In the genomic region with DNA sequence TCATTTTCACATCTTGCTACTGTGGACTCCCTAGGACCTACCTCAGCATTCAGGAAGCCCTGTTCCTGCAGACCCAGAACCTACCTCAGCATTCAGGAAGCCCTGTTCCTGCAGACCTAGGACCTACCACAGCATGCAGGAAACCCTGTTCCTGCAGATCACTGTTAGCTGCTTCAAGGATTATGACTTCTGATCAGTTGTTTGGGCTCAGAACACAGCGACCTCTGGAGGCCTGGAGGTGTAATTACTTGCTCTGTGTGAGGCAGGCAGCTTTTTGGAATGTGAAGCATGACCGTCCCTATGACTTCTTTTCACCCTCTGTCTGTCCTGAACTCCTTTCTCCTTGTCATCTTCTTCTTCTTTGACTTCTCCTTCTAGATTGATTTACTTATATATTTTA, we compare ENCODE assay signal across 9 mouse cellular contexts. TPM values are rescaled to one million over a fixed set of nuclear protein-coding genes. Genes with fewer than 3 reads are reported as not detected.
DNase-seq lines count a peak whose midpoint lies in the region; ATAC-seq and TF ChIP-seq lines count a peak whose summit lies in the region.
"Had no signal": no experiment of that assay in that cellular context is flagged by ENCODE, and none has a peak within 500 bp of the region (broad histone marks: within the 10 kb centered on the region; RNA-seq: fewer than 3 reads in every experiment).

No protein-coding gene starts in this region.

- H3K4me3 ChIP-seq in lung, adult 2 months (replicated peaks; ENCODE audit: extremely low read depth, low read depth, low read length): no peak overlapping the region
- H3K4me3 ChIP-seq: limb, embryonic 12.5 days had no signal

- TF ChIP-seq CTCF in lung, adult 2 months (IDR thresholded peaks at IDR 0.05; ENCODE audit: insufficient read depth, low read length): peak; percentile 51

- no peak for ATAC-seq in CD4-positive, CD25-positive, alpha-beta regulatory T cell, adult 4 months
- peak; percentile 38; the same call in 1 of the 2 replicates for ATAC-seq in granulocyte monocyte progenitor cell, adult 5-6 weeks (replicated peaks; ENCODE audit: poor library complexity, severe bottlenecking)

- TF ChIP-seq POLR2A in lung, adult 2 months (IDR thresholded peaks at IDR 0.05; ENCODE audit: borderline replicate concordance, extremely low read depth, low read depth, low read length): no peak

- H3K4me1 ChIP-seq in lung, adult 2 months (ENCODE audit: control insufficient read depth, insufficient read depth, low read length): no peaks in the 10 kb centered on the region
- H3K4me1 ChIP-seq: limb, embryonic 12.5 days had no signal

- DNase-seq in CD4-positive, CD25-positive, alpha-beta regulatory T cell, adult 2 months (ENCODE audit: low read depth, low spot score): peak; percentile 75
- no peak for DNase-seq in lung, adult 2 months
- DNase-seq in lung, postnatal 25 days (ENCODE audit: low spot score): no peak
- peak; percentile 70 for DNase-seq in thymus, postnatal 0 days (ENCODE audit: low spot score)
- no peak for DNase-seq in cerebellum, postnatal 36 days
- no peak for DNase-seq in urinary bladder, postnatal 4 days (ENCODE audit: low spot score in 2 of 2)

- 44% methylated on average over 2 of the region's 2 CpGs for WGBS in lung, adult 2 months

RNA-seq across cellular contexts. Expression of a gene that starts 27.1 kb away (rescaled TPM):
- 10 to 100 TPM; 29.8 to 46.0 TPM for polyA plus RNA-seq in CD4-positive, CD25-positive, alpha-beta regulatory T cell, adult 4 months (2017; shearing (Covaris generic))
- 35.3 and 52.1 TPM in 2 replicates for polyA plus RNA-seq in lung, adult 2 months (2012; rRNA removed)
- total RNA-seq in granulocyte monocyte progenitor cell, adult 5-6 weeks (2014; fragmentation: Nextera tagmentation): 13.3 and 20.7 TPM in 2 replicates
- total RNA-seq in granulocyte monocyte progenitor cell, adult 5-6 weeks (2017): 9.5 and 22.8 TPM in 2 replicates
- polyA plus RNA-seq in thymus, postnatal 0 days (2015; fragmentation: Nextera tagmentation; extraction: Ambion mirVana): 39.3 and 40.3 TPM in 2 replicates

RNA-seq across cellular contexts. Expression of a gene that starts 38.5 kb away (rescaled TPM):
- polyA plus RNA-seq in CD4-positive, CD25-positive, alpha-beta regulatory T cell, adult 4 months (2017; shearing (Covaris generic)): not detected
- 6.8 and 7.1 TPM in 2 replicates for polyA plus RNA-seq in lung, adult 2 months (2012; rRNA removed)
- not detected in 2 replicates for total RNA-seq in granulocyte monocyte progenitor cell, adult 5-6 weeks (2014; fragmentation: Nextera tagmentation)
- total RNA-seq in granulocyte monocyte progenitor cell, adult 5-6 weeks (2017): not detected in 2 replicates
- 7.3 and 8.8 TPM in 2 replicates for polyA plus RNA-seq in thymus, postnatal 0 days (2015; fragmentation: Nextera tagmentation; extraction: Ambion mirVana)

RNA-seq across cellular contexts. Expression of a gene that starts 45.0 kb away (rescaled TPM):
- polyA plus RNA-seq in CD4-positive, CD25-positive, alpha-beta regulatory T cell, adult 4 months (2017; shearing (Covaris generic)): 10 to 100 TPM; 41.4 to 52.4 TPM
- 66.2 and 78.1 TPM in 2 replicates for polyA plus RNA-seq in lung, adult 2 months (2012; rRNA removed)
- total RNA-seq in granulocyte monocyte progenitor cell, adult 5-6 weeks (2014; fragmentation: Nextera tagmentation): 9.7 TPM in 2 replicates
- 7.8 and 12.2 TPM in 2 replicates for total RNA-seq in granulocyte monocyte progenitor cell, adult 5-6 weeks (2017)
- polyA plus RNA-seq in thymus, postnatal 0 days (2015; fragmentation: Nextera tagmentation; extraction: Ambion mirVana): 23.1 and 27.3 TPM in 2 replicates

RNA-seq across cellular contexts. Expression of a gene that starts 51.5 kb away (rescaled TPM):
- 1 to 10 TPM; 6.0 to 7.9 TPM for polyA plus RNA-seq in CD4-positive, CD25-positive, alpha-beta regulatory T cell, adult 4 months (2017; shearing (Covaris generic))
- 60.6 and 138 TPM in 2 replicates for polyA plus RNA-seq in lung, adult 2 months (2012; rRNA removed)
- total RNA-seq in granulocyte monocyte progenitor cell, adult 5-6 weeks (2014; fragmentation: Nextera tagmentation): 18.9 and 35.2 TPM in 2 replicates
- total RNA-seq in granulocyte monocyte progenitor cell, adult 5-6 weeks (2017): 8.8 and 8.9 TPM in 2 replicates
- polyA plus RNA-seq in thymus, postnatal 0 days (2015; fragmentation: Nextera tagmentation; extraction: Ambion mirVana): 21.3 and 22.3 TPM in 2 replicates

Comparison
In these comparisons a context has a peak if more than half of its experiments do, and no peak if none do; other contexts are left out.
1. DNase-seq: peak in CD4-positive, CD25-positive, alpha-beta regulatory T cell, adult 2 months (single experiment) and thymus, postnatal 0 days (single experiment); none in lung, adult 2 months (single experiment), lung, postnatal 25 days (single experiment), cerebellum, postnatal 36 days (0 of 2) and urinary bladder, postnatal 4 days (0 of 2).